Comparison of ENCODE assay signal across 9 mouse cellular contexts in genomic region chr9:78769168-78769567, GRCm38 (mm10).
DNase-seq lines count a peak whose midpoint lies in the region; ATAC-seq and TF ChIP-seq lines count a peak whose summit lies in the region.
"Had no signal": no experiment of that assay in that cellular context is flagged by ENCODE, and none has a peak within 500 bp of the region (broad histone marks: within the 10 kb centered on the region; RNA-seq: fewer than 3 reads in every experiment).

No protein-coding gene starts in this region.

- TF ChIP-seq EP300 in stomach, postnatal 0 days (optimal IDR thresholded peaks at IDR 0.05), result no peak

- no peak overlapping the region for H3K4me2 ChIP-seq in hindbrain, postnatal 0 days (ENCODE audit: low read depth, low read length)
- no peak overlapping the region for H3K4me2 ChIP-seq in stomach, postnatal 0 days (replicated peaks; ENCODE audit: low read depth)

- 41% methylated on average over 5 of the region's 5 CpGs for WGBS in hindbrain, postnatal 0 days
- WGBS in stomach, postnatal 0 days, result 38% methylated on average over 5 of the region's 5 CpGs

- H3K9ac ChIP-seq in hindbrain, postnatal 0 days (replicated peaks; ENCODE audit: low read length), result no peak overlapping the region
- no peak overlapping the region for H3K9ac ChIP-seq in stomach, postnatal 0 days (ENCODE audit: low read length)

- H3K27ac ChIP-seq in hindbrain, postnatal 0 days, result no peak overlapping the region
- no peak overlapping the region for H3K27ac ChIP-seq in stomach, postnatal 0 days (replicated peaks)

- H3K9me3 ChIP-seq in hindbrain, postnatal 0 days (ENCODE audit: low read length), result no peaks in the 10 kb centered on the region
- no peaks in the 10 kb centered on the region for H3K9me3 ChIP-seq in stomach, postnatal 0 days (ENCODE audit: control insufficient read depth, low read length)
- H3K9me3 ChIP-seq: G1E had no signal

- H3K4me3 ChIP-seq in hindbrain, postnatal 0 days (ENCODE audit: low read length), result no peak overlapping the region
- no peak overlapping the region for H3K4me3 ChIP-seq in stomach, postnatal 0 days (ENCODE audit: low read depth, low read length)

- no peaks in the 10 kb centered on the region for H3K4me1 ChIP-seq in hindbrain, postnatal 0 days (ENCODE audit: insufficient read depth, low read length)
- H3K4me1 ChIP-seq in stomach, postnatal 0 days (replicated peaks; ENCODE audit: control insufficient read depth, insufficient read depth), result no peaks in the 10 kb centered on the region

- no peaks in the 10 kb centered on the region for H3K36me3 ChIP-seq in hindbrain, postnatal 0 days (ENCODE audit: insufficient read depth, low read length)
- H3K36me3 ChIP-seq in stomach, postnatal 0 days (ENCODE audit: control insufficient read depth, insufficient read depth, low read length), result no peaks in the 10 kb centered on the region
- H3K36me3 ChIP-seq: G1E had no signal

- no peaks in the 10 kb centered on the region for H3K27me3 ChIP-seq in hindbrain, postnatal 0 days (ENCODE audit: insufficient read depth, low read length)
- no peaks in the 10 kb centered on the region for H3K27me3 ChIP-seq in stomach, postnatal 0 days (ENCODE audit: control insufficient read depth, insufficient read depth, low read length)

- ATAC-seq in cerebellum, adult (ENCODE audit: insufficient number of reproducible peaks, low FRiP score, low TSS enrichment), result no peak
- ATAC-seq in hindbrain, postnatal 0 days, result no peak
- ATAC-seq in stomach, postnatal 0 days (ENCODE audit: low FRiP score, low TSS enrichment), result no peak

- DNase-seq in cerebellum, adult 18-20 months, result peak; percentile 21 to 22
- peak; percentile 15 for DNase-seq in layer of hippocampus, adult 9-10 months (ENCODE audit: low spot score)
- no peak for DNase-seq in layer of hippocampus, adult 9-11 months
- DNase-seq in ES-CJ7 (ENCODE audit: low read depth, low spot score), result peak; percentile 47
- DNase-seq in hindbrain, postnatal 0 days (ENCODE audit: low spot score), result peak; percentile 81
- DNase-seq in stomach, postnatal 0 days (ENCODE audit: low spot score), result no peak
- no peak for DNase-seq in heart, adult 9 months (ENCODE audit: low spot score in 2 of 2)

- TF ChIP-seq CTCF in hindbrain, postnatal 0 days (IDR thresholded peaks at IDR 0.05; ENCODE audit: low read depth), result peak; percentile 66
- peak; percentile 76 for TF ChIP-seq CTCF in stomach, postnatal 0 days (IDR thresholded peaks at IDR 0.05; ENCODE audit: low read depth)

Comparison
In these comparisons a context has a peak if more than half of its experiments do, and no peak if none do; other contexts are left out.
1. DNase-seq: peak in cerebellum, adult 18-20 months (2 of 2), layer of hippocampus, adult 9-10 months (single experiment), ES-CJ7 (single experiment) and hindbrain, postnatal 0 days (single experiment); none in layer of hippocampus, adult 9-11 months (single experiment), stomach, postnatal 0 days (single experiment) and heart, adult 9 months (0 of 2).